Mouse (Mus musculus) urinary bladder, postnatal 14 days (tissue): ENCODE measurements around the gene Tmem37.

Experiments
- DNase-seq: peaks from one replicate; pipeline ENCODE4 v3.0.0; 2021; ENCODE audit warnings: low spot score

Gene Tmem37

DNA sequence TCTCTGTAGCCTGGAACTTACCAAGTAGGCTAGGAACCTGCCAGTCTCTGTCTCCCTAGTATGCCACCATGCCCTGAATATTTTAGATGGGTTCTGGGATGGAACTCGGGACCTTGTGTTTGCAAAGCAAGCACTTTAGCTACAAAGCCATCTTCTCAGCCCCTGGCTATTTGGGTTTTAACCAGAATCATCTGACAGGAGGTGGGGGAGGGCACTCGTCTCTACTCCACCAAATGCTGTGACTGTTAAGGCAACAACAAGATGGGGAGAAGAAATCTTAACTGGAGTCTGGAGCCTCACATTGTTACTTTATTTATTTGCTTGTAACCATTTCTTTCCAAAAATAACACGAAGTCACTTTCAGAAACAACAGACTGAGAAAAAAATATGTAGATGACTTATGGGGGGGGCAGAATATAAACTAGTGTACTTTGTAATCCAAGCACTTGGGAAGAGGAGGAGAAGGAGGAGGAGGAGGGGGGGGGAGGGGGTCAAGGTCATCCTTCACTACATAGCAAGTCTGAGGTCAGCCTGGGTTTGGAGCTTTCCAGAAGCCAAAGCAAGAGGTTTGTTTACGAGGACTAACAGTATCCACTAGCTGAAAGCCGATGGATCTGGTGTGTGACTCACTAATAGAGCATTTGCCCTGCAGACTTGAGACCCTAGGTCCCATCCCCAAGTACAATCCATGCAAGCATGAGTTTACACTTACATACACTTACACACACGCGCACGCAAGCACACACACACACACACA lies 16.0 kb downstream of the Tmem37 start:
- no peak for DNase-seq

DNA sequence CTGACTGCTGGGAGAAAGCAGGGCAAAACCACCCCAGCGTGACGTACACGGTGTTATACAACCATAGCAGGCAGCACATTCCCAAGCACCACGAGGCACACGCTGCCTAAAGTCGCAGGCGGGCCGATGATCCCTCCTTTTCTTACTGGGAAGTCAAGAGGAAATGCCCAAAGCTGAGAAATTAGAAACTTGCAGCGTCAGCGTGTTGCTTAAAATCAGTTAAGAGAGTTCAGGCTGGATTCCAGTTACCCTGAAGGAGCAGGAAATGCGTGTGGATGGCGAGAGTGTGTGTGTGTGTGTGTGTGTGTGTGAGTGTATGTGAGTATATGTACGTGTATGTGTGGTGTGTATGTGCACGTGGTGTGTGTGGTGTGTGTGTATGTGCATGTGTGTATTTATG lies 16.8 kb downstream of the Tmem37 start:
- no peak for DNase-seq

DNA sequence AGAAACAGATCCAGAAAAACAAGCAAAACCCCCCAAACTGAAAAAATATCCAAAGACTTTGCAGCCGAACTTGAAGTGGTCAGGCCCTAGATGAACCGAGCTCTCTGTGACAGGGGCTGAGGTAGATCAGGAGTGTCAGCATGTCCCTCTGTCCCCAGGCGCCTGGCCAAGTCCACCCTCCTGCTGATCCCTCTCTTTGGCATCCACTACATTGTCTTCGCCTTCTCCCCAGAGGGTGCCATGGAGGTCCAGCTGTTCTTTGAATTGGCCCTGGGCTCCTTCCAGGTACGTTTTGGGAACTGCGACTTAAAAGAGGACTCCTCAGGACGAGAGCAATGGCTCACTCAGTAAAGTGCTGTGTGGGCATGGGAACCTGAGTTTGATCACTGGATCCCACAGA lies 17.6 kb downstream of the Tmem37 start:
- no peak for DNase-seq

DNA sequence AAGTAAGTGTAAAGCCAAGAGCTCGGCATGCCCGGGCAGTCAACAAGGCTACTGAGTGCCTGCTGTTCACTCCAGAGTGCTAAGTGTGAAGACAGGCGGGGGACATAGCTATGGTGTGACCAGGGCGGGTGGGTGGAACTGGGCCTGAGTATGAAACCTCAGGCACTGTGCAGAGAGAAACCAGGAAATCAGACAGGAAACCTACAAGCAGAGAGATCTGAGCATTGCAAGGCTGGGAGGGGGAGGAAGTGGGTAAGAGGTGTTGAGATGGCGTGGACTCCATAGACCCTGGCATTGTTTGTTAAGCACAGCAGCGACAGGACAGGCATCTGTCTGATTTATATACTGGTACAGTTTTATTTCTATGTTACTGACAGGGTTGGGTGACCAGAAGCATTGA lies 18.4 kb downstream of the Tmem37 start:
- no peak for DNase-seq

DNA sequence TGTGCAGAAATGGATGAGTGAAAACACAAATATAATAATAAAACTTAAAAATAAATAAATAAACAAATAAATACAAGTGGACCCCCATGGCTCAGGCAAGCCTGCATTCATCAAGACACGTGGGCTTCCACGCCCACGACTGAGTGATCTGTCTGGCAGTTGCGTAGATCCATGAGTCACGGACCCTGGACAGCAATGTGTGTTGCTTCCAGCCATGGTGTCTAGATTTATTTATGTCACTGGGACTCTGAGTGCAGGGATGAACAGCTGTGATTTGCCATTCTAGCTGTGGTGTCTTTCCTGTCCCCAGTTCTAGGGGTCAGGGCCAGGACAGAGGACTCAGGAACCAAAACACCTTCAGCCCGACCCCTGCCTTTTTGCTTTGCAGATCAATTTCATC lies 18.9 kb downstream of the Tmem37 start:
- no peak for DNase-seq

DNA sequence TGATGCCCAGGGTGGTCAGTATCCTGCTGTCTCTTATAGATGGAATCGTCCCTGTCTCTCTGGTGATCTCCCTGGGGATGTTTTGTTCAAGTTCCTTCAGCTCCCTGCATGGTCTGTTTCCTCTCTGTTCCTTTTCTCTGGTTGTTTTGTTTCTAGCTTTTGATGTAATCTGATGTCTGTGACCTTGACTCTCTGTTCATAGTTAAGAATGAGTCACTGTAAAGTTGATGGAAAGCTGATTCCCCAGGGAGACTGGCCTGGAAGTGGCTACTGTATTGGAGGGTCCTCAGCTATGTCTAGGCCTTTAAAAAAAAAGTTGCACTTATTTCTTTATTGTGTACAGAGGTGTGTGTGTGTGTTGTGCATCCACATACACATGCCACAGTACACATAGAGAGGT lies 22.8 kb downstream of the Tmem37 start:
- no peak for DNase-seq

DNA sequence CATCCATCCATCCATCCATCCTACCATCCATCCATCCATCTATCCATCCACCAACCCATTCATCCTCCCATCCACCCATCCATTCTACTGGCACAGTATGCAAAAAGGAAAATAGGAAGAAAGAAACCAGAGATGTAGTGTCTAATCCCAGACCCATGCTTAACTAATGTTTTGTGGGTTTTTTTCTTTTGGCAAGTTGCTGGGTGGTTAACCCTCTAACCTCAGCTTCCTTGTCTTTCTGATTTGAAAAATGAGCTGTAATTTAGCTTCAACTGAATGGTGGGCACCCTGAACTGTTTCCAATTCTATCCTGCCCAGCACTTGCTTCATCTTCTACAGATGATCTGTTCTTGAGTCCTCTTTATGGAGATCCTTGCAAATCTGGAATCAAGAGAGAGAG lies 26.5 kb downstream of the Tmem37 start:
- DNase-seq = no peak

DNA sequence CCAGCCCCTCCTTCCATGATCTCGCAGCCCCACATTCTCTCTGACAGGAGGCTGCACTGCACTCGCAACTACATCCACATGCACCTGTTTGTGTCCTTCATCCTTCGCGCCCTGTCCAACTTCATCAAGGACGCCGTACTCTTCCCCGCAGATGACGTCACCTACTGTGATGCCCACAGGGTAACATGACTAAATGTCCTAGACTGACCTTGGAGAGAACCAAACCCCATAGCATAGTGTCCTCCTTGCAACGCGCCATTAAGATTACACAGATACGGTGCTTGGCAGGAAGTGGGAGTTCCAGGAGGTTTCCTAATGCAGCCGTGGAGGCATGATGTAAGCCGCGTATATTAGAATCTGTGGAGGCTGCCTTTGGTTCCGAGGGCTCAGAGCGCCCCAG lies 29.3 kb downstream of the Tmem37 start:
- no peak for DNase-seq

DNA sequence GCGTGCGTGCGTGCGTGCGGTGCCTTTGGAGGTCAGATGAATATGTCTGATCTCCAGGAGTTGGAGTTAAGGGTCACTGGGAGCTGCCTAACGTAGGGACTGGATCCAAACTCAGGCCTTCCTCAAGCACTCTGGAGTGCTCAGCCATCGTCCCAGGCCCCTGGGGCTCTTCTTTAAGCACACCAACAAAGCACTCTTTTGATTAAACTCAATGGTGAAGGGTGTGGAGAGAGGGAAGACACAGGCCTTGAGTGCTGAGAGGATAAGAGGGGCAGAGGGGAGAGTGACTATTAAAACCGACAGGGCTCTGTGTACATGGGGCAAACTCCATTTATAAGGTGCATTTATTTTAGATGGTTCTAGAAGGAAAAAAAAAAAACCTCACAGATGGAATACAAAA lies 31.5 kb downstream of the Tmem37 start:
- no peak for DNase-seq

DNA sequence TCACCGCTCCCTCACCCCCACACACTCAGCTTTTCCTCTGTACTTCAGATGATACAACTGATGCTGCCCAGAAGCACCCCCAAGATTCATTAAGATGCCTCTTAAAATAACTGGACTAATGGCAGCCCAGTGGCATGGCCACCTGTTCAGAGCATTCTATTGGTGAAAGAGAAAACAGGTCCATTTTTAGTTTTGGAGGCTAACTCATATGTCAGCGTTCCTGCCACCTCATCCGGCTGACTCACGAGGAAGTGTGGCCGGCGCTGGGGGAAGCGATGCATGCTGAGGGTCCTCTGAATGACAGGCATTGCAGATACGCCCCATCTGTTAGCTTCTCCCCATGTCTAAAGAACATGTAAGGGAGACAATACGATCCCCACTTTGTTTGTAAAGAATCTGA lies 35.3 kb downstream of the Tmem37 start:
- DNase-seq = no peak

DNA sequence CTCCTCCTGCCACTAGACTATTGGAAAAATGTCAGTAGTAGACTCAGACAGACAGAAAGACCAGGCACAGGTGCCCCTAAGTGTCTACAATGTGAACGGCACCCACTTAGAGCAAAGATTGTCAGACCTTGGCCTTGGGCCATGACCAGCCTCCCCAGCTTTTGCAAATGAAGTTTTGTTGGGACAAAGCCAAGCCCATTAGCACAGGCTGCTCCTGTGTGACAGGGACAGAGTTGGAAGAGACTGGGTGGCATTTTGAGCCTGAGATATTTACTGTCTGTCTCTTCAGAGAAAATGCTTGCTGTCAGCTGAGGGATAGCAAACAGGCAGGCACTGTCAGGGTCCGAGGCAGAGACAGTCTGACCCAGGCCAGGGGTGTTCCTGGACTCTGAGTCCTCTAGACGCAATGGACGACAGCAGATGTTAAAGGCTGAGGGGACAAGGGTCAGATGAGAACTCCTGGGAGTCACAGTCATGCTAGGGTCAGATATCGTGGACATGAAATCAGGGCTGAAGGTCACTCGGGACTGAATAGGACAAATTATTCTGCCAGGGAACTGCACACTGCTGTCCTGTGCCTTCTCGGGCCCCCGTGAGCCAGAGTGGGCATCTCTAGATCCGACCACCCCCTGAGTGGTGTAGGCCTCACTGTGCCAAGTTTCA lies 36.7 kb downstream of the Tmem37 start:
- no peak for DNase-seq

DNA sequence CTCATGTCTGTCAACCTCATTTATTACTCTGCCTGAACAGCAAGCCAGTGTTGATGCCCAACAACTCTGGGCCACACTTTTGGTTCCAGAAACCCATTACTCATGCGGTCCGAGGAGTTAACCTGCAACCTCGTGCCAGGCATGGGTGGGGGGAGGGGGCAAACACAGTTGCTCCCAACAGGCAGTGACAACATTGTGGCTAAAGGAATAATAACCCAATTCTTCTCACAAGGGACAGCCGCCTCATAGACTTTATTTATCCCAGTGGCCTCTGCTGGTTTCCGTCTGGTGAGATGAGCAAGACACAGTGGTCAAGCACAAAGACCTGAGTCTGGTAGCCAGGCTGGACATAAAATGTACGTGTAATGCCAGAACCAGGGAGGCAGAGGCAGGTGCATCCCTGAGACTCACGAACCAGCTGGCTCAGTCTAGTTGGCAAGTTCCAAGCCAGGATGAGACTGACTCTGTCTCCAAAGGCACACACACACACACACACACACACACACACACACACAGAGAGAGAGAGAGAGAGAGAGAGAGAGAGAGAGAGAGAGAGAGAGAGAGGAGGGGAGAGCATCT lies 38.3 kb downstream of the Tmem37 start:
- DNase-seq = no peak

DNA sequence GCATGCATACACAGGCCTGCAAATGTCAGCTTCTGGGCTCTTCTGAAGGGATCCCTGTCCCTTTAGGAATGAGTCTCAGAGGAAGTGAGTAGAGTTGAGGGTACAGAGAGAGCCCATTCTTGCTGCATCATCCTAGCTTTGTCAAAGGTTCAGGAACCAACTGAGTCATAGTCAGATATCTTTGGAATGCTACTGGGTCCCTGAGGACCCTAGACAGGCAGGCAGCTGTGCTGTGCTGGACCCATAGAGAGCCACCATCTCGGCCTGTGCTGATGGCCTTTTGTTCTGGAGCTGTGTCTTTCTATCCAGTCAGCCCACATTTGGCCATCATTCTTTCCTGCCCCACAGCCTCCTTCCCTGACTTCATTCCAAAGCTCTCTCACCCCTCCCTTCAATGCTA lies 39.1 kb downstream of the Tmem37 start:
- DNase-seq = no peak

DNA sequence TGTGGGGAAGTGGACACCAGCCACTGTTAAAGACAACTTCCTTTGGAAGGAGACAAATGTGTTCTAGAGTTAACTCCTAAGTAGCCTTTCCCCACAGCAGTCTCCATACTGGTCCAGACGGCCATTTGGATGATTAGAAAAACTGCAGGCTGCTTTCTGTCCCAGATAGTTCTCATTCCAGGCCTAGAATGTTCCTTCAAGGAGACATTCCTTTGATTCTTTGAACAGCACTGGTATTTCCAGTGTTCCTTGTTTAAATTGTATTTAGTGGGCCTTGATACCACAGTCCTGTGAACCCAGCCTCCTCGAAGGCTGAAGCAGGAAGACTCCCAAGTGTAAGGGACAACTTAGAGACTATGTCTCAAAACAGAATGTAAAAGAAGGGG lies 40.4 kb downstream of the Tmem37 start:
- no peak for DNase-seq

DNA sequence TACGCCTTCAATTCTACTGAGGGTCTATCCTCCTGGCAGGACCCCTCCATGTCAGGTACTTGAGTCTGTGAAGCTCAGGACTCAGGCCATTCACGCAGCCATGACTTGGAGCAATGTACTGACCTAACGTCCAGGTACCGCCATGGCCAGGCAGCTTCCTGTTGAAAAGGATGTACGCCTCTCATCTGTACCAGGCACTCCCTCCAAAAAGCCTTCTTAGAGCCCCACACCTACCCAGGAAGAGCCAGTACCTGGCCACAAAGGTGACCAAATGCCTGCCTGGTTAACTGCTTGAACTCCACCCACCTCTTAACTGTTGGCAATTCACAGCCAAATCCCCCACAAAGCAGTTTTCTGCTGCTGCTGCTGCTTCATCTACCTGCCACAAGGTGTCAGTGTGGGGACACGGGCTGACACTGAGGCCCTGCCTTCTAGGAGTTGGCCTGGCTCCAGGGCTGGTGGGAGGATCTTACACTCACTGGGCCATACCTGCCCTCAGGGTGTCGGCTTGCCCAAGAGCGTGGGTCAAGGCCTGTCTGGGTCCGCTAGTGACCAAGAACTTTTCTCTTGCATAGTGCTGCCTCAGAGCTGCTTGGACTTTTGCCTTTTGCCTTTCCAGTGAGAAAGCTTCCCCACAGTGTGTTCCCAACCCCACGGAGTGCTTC lies 40.9 kb downstream of the Tmem37 start:
- peak; percentile 86 for DNase-seq

DNA sequence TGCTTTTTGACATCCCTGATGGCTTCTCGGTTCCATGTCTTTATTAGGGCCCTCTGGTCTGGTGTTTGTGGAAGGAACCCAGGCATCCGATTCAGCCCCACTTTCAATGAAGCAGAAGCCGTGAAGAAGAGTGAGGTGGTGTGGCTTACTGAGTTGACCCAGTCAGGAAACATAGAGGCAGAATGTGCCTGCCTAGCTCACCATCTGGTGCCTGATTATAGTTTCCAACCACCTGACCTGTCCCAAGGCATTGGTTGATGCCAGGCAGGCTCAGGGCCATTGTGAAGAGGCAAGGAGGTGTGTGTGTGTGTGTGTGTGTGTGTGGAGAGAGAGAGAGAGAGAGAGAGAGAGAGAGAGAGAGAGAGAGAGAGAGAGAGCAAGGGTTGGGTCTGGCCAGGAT lies 43.4 kb downstream of the Tmem37 start:
- no peak for DNase-seq

DNA sequence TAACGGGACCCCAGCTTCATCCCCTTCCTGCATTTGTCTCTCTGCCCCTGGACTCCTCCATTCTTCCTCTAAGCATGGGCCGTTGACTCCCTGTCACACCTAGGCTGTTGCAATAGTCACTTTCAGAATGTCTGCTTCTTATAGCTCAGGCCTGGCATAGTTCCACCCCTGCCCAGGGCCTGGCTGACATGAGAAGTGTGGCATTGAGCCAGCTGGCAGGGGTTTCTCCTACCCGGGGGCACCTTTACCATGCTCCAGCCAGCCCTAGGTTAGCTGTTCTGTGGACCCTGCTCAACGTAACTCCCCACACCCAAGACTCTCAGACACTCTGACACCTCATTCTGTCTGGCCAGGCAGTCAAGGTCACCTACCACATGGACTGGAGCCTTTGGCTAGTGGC lies 46.2 kb downstream of the Tmem37 start:
- no peak for DNase-seq

DNA sequence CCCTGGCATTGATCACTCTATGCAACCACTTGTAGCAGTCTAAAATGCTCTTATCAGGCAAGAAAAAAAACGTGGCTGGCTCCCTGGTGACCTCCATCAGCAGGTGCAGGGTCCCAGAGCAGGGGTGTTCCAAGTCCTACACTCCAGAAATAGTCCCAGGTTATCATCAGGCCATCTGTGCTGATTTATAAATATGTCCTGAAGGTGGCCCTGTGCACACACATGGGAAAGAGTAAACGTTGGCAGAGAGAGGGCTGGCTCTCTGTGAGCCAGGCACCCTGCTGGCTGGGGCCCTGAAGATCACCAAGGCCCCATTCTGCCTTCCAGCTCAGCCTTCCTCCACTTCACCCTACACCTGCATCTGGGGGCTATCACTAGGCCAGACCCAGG lies 48.8 kb downstream of the Tmem37 start:
- DNase-seq = no peak

DNA sequence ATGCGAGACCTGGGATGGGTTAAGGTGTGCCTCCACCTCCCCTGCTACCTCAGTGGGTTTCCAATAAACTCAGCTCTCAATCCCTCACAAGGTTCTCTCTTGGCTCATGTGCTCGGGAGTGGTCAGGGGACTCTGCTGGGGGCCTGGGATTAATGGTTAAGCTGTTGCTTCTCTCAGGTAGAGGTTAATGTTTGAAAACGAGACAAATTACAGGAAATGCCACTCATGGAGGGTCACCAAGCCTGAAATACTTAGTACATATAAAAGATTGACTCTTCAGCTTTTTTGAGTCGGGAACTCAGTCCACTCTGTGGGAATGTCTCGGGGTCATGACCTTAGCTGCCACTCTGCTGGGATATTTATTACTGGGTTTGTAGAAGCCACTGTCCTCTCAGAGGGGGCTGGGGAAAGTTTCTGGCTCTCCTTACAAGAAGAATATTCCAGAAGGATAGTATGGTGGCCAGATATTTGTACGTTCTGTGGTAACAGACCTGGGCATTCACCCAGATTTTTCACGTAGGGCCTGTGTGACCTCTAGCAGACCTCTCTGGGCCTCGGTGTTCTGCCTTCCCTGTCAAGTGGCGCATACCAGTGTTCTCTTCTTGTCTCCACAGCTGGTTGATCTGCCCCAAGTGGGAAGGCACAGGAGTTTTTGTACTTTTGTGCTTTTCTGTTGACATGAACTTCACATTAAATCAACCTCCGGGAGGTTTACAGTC lies 49.4 kb downstream of the Tmem37 start:
- no peak for DNase-seq

DNA sequence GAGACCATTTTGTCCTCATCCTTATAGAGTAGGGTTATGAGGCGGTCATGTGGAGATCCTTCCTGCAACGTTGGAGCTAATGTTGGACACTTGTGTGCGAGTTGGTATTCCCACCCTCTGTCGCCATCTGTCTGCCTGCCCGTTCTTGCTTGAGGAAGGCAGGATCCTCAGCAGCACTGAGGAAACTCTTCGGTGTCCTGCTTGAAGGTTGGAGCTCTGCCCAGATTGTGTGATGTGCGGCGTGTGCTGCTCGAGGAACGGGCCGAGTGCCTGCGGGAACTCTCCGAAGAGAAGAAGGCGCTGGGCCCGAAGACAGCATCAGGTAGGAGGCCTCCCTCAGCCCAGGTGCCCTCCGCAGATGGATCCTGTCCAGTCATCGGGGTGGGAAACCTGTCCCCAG lies 51.9 kb downstream of the Tmem37 start:
- no peak for DNase-seq

DNA sequence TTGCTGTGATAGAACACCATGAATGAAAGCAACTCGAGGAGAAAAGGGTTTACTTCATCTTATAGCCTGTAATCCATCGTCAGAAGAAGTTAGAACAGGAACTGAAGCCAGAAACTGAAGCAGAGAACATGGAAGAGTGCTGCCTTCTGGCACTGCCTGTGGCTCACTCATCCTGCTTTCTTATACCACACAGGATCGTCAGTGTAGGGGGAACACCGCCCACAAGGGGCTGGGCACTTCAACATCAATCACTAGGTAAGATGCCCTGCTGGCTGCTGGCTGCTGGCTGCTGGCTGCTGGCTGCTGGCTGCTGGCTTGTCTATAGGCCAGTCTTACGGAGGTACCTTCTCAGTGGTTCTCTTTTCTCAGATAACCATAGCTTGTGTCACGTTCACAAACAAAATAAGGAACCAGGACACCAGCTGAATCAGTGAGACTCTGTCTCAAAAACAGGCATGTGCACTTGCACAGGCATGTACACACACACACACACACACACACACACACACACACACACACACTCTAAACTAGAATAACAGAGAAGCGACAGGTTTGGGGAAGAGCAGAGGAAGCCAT lies 53.5 kb downstream of the Tmem37 start:
- no peak for DNase-seq

DNA sequence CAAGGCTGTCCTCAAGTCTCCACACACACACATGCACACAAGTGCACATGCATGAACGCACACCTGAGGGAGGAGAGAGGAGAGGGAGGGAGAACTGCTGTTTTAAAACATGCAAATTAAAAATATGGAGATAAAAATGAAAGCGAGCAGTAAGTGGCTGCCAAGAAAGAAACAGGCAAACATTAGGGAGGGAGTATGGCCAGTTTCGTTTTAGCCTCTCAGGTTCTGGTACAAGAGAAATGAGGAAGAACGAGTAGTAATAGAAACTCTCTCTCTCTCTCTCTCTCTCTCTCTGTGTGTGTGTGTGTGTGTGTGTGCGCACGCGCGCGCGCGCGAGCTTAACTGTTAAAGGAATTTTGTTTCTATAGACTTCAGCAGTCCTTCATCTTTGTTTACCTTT lies 54.4 kb downstream of the Tmem37 start:
- DNase-seq = no peak
